Mouse (Mus musculus) c-Kit-positive CD71-positive TER-119-positive erythroid progenitor cells, embryonic 14.5 days (primary cell): ENCODE data around the gene Cenpn.

Experiments
- DNase-seq: peaks from one replicate; pipeline ENCODE4 v3.0.0-alpha.2; 2013; ENCODE audit warnings: low spot score

Cenpn gene

DNA sequence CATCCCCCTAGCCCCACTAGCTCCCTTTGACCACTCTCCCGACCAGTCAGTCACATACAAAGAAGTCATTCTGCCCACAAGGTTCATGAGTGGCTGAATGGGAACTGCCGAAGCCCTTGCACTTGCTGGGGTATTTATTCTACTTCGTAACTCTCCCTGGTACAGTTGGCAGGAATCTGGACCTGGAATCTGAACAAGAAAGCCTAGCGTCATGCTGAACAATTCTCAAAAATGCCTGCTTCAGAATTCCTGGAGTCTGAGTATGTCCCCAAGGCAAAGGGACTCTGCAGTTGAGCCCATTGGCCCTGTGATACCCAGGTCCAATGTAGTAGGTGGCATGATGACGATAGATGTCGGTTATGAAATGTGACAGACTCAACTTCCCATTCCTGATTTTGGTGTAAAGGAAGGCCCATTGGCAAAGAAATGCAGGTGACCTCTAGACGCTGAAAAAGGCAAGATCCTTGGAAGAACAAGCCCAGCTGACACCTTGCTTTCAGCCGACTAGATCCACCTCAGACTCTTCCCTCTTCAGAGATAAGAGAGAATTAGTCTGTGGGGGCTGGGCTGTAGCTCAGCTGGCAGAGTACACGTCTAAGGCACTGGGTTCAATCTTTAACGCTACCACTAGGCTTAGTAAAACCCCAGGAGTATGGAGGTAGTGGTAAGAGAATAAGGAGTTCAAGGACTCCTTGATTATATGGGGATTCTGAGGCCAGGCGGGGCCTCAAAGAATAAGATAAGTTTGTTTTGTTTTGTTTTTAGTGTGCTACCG, 20.9 kb downstream of the Cenpn start:
- DNase-seq = no peak

DNA sequence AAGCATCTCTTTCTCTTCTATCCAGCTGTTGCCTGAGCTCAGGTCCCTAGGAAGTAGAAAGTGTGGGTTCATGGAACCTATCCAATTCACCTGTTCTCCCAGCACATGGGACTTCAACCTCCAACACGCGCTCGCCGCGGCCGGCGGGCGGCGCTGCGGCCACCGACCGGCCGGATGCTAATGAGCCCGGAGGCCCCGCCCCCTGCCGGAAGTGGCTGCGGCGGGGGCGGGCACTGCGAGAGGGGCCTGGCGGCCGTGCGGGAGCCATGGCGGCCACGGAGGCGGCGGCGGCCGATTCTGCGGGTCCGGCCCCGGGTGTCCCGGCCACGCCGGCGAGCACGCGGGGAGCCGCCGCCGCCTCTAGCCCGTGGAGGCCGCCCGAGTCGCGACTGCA, 21.6 kb downstream of the Cenpn start, which contains the start of gene Atmin:
Gene Atmin (plus strand): TSS at position 233 of the 394 bp plus-strand sequence.
- peak; percentile 84 for DNase-seq

DNA sequence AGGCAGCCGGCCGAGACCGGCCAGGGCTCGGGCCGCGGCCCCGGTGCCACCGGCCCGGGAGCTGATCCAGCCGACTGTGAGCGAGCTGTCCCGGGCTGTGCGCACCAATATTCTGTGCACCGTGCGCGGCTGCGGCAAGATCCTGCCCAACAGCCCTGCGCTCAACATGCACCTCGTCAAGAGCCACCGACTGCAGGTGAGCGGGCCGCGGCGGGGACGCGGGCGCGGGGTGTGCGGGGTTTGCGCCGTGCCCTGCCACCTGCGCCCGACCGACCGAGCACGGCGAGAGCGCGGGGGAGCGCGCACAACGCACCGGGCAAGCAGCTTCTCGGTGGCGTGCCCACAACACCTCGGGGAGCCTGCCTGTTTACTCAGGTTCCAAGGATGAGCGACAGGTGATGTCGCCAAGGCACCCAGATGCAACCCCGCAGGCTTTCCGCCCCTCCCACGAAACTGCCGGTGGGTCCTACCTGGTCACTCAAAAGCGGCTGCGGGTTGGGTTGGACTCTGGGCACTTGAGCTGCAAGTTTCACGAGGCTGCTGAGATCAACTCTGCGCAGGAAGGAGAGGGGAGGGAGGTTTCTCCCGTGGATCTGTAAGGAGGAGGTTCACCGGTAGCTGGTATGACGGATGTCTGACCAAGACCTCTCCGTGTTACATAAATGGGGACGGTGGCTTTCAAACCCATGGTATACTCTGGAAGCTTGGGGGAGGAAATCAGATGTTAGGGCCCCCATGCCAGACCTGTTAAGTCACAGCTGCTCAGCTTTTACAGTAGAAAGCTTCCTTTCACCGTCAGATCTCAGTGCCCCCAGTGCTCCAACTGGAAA, 22.2 kb downstream of the Cenpn start:
- no peak for DNase-seq

DNA sequence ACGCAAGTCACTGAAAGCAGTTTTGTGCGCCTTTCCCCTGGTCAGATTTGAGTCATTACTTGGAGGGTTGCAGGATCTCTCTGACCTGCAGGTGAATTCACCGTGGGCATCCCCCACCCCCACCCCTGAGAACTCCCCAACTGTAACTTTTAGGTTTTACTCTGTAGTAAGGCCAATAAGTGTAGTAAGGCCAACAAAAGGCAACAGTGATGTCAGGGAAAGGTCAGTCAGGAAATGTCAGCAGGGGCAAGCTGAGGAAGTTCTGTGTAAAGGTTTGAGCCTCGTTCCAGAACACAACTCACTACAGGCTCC, 22.8 kb downstream of the Cenpn start:
- DNase-seq = no peak

DNA sequence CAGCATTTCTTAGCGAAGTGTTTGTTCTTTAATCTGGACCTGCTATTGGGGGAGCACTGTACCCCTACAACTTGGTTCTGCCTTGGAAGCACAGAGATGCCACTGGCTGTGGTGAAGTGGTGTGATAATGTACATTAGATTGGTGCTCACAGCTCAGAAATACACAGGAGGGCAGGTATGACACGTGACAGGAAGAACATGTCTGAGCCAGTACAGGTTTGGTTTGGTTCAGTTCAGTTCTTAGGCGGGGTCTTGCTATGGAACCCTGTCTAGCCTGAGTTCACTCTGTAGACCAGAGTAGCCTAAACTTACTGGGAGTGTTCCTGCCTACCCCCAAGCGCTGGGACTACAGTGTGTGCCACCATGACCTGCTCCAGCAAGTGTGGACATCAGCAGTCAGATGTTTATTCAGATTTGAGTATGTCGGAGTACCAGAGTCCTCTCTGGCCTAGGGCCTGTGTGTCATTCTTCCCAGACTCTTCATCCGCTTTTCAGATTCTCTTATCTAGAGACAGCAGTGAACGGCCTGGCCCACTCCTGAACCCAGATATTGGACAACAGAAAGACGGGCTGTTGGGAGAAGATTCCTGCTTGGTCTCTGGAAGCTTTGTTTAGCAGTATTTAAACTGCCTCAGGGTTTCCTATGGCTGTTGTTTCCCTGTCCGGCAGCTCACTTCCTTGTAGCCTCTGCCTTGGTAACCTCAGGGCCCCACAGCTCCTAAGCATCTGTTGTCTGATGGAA, 23.8 kb downstream of the Cenpn start:
- peak; percentile 64 for DNase-seq

DNA sequence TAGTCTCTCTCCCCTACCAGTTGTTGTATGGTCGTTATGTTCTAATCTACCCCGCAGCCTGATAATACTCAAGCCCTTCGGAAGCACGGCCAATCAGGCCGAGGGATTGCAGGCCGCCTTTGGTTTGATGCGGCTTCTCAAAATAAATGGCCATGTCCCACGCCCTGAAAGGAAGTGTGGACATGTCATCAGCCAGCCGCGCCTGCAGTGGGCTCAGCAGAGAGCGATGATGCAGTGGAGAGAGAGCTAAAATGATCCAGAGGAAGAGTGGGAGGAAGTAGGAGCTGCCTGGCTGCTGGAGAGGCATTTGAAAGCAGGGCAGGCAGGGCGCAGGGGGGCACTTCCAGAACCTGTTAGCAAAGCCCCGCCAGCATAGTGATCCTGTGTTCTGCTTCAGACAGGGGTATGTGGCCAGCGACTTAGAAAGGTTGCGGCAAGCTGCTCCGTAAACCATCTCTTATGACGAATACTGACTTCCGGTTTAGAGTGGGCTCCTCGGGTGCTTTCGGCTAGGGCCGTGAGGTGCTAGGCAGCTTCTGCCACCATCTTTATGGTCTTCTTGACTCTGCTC, 24.8 kb downstream of the Cenpn start:
- DNase-seq = no peak

DNA sequence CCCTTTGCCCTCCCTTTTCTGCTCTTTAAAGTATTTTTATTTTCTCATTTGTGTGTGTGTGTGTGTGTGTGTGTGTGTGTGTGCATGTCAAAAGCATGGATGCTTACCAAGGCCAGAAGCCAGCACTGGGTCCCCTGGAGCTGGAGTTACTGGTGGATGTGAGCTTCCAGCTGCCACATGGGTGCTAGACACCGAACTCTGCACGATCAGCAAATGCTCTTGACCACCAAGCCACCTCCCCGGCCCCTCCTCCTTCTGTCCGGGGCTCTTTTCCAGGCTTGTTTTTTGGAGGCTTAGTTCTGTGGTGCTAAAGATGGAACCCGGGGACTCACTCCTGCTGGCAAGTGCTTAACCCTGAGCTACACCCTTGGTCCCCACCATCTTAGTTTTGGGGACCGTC, 25.3 kb downstream of the Cenpn start:
- DNase-seq = no peak

DNA sequence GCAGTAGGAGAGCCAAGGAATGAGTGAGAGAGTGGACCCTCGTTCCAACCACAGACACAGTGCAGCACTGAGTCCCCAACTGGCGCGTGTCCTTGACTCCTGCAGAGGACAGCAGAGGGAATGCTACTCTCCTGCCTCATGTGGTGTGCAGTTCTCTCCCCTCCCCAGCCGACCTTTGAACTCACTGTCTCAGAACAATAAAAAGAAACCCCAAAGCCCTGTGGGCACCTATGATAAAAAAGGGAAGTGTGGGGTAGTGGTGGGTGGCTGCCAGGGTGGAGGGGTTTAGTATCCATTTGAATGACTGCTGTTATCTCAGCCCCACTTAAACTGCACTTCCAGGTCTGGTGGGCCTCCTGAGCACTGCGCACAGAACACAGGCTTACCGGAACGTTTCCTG, 26.1 kb downstream of the Cenpn start:
- DNase-seq = no peak

DNA sequence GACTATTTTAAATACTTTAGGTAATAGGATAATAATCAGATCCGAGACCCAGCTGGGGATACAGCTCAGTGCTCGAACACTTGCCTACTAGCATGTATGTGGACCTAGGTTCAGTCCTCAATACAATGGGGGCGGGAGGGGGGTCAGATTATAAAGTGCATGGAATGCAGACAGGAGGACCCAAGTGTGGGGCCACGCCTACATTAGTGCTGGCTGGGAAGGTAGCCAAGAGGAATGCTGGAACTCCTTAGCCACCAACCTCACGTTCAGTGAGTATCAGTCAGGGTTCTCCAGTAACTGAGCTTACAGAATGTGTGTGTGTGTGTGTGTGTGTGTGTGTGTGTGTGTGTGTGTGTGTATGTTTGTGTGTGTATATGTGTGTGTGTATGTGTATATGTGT, 29.8 kb downstream of the Cenpn start:
- DNase-seq = no peak

DNA sequence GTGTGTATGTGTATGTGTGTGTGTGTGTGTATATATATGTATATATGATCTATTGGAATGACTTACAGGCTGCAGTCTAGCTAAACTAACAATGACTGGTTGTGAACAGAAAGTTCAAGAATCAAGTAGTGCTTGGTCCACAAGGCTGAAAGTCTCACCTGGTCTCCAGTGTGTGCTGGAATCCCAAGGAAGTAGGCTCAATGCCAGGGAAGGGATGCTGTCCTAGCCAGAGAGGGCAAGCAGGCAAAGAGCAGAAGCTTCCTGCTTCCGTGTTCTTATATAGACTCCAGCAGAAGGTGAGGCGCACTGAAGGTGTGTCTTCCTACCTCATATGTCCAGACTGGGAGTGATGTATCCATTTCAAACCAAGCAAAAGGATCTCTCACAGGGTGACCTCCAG, 30.2 kb downstream of the Cenpn start:
- DNase-seq = no peak

DNA sequence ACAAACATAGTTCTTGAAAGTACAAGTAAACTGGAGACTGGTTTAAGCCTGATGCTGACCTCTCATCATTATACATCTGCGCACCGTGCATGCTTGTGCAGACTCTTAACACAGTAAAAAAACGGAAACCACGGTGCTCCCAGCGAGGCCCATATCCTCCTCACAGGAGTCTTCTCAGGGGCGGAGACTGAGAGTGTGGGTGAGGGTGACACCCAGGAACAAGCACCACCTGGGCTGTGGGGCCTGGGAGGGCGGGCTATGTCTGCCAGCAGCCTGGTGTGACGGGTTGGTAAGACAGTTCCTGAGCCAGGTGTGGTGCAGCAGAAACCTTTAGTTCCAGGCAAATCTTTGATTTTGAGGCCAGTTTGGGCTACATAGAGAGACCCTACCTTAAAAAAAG, 30.9 kb downstream of the Cenpn start:
- DNase-seq = no peak

DNA sequence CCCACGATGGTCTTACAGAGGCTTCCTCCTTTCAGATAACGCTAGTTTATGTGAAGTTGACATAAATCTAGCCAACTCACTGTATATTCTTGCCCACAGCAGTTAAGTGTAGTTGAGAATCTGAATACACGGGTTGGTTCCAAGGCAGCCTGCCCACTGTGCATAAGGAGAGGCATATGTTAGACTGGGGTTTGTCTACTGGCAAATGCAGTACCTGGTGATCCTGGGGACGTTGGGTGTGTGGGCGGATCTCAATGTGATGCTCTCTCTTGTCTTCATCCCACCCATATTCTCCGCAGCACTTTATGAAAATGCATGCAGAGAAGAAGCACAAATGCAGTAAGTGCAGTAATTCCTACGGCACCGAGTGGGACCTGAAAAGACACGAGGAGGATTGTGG, 32.9 kb downstream of the Cenpn start:
- no peak for DNase-seq

DNA sequence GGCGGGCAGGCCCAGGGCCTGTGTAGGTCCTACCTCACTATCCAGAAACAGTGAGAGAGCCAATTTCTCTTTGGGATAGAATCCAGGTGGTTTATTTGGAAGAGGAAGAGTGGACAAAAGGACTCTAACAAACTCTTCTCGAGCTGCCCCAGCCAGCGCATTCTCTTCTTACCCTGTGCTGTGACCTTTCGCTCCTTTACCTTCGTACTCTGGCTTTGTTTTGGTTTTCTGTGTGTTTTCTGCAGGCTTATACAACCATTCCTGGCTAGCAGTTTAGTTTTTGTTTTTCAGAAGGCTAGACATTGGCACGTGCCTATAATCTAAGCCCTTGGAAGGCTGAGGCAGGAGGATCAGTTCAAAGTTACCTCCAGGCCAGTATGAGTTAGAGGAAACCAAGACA, 48.0 kb downstream of the Cenpn start:
- no peak for DNase-seq

DNA sequence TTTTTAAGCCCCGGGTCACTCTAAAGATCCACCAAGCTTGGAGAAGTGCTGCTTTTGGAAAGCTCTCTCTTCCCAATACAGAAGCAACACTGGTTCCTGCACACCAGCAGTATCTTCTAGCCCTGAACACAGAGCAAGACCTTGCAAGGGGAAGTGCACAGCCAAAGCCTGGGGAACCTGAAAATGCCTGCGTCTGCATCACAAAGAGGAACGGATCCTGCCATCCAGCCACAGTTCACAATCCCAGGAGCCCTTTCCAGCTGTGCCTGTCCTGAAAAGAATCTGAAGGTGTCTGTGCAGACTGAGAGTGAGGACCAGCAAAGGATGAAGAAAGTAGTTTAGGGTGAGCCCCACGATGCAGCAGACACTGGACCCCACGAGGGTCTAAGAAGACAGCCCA, 53.5 kb downstream of the Cenpn start:
- DNase-seq = no peak

DNA sequence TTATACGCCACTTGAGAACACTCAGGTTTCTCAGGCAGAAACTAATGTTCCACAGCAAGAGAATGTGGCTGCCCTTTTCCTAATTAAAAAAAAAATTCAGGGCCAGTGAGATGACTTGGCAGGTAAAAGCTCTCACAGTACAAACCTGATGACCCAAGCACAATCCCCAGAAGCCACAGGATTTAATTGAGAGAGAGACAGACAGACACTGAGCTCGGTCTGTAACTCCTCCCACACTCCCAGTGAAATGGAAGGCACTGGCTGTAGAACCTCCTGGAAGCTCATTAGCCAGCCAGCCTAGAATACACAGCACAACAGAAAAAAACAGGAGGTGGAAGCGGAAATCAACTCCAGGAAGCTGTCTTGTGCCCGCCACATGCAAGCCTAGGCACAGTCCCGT, 54.1 kb downstream of the Cenpn start:
- no peak for DNase-seq

DNA sequence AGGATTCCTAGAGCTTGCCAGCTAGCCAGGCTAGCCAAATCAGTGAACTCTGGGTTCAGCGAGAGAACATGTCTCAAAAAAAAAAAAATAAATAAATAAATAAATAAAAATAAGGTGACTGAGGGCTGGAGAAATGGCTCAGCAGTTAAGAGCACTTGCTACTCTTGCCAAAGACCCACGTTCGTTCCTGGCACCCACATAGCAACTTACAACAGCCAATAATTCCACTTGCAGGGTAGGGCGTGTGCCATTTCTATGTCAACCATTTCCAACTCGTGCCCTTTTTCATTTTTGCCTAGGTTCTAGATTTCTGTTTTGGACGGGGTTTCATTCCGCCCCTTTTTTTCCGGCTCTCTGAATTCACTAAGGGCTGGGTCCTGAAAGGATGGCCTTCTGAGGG, 56.5 kb downstream of the Cenpn start:
- DNase-seq = no peak

DNA sequence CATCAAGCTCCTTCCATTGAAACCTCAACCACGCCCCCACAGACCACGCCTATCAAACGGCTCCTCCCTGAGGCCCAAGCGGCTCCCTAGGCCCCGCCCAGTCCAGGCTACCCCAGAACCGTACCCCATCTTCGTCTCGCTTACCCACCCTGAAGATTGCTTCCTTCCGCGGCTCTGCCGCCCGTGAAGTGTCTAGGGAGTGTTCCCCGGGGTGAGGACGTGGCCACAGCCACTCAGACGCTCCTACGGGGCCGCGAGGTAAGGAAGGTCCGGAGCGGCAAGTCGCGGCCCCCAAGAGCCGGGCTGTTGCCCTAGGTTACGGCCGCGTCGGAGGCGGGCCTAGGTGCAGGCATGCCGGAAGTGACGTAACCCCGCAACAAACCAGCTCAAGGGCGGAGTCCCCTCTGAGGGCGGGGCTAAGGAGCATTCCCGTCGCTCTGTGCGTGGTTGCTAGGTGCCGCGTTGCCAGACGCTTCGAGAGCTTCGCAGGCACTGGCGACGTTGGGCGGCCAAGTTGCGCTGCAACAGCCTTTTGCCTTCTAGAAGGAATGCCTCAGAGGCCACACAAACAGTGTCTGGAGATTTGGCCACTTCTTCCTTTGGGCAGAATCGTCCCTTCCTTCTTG, 57.2 kb downstream of the Cenpn start, which contains the start of gene 1700030J22Rik:
Gene 1700030J22Rik (minus strand): TSS at position 329 of the 626 bp plus-strand sequence.
- peak; percentile 99 for DNase-seq

DNA sequence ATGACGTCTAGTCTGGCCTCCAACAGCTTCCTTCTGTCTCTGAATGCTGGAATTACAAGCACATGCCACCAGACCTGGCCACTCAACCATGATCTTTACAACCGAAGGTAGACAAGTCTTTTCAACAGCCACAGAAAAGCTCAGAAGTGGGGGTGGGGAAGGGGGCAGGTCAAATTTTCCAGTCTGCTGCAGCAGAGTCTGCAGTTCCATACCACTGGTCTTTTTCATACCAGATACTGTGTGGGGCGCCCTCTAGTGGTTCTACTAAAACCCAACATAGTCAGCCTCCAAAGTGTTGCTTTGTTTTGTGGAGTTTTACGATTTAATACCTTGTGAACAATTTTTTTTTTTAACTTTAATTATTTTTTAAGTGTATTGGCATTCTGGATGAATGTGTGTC, 58.6 kb downstream of the Cenpn start:
- peak; percentile 75 for DNase-seq

DNA sequence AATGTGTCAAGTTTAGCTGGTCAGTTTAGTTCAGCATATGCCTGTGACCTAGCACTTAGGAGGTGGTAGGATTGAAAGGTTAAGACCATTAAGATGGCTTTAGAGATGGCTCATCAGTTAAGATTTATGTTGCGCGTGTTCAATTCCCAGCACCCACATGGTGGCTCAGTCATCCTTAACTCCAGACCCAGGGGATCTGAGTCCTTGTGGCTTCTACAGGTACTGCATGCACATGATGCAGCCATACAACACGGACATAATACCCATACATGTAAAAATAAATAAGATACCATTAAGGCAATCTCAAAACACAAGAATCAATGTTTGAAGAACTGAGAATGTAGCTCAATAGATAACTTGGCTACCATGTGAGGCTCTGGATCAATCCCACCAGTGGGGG, 68.3 kb downstream of the Cenpn start:
- DNase-seq = no peak
